In genomic region chr6:89614107-89614471, GRCm38 (mm10) we compare ENCODE assay signal across 9 mouse cellular contexts. TPM values are rescaled to one million over a fixed set of nuclear protein-coding genes. Genes with fewer than 3 reads are reported as not detected.
DNase-seq lines count a peak whose midpoint lies in the region; ATAC-seq lines count a peak whose summit lies in the region.
"Had no signal": no experiment of that assay in that cellular context is flagged by ENCODE, and none has a peak within 500 bp of the region (broad histone marks: within the 10 kb centered on the region; RNA-seq: fewer than 3 reads in every experiment).

No protein-coding gene starts in this region.

- H3K4me3 ChIP-seq in heart, embryonic 10.5 days: no peak overlapping the region
- no peak overlapping the region for H3K4me3 ChIP-seq in heart, embryonic 12.5 days
- no peak overlapping the region for H3K4me3 ChIP-seq in forebrain, embryonic 15.5 days
- H3K4me3 ChIP-seq in limb, embryonic 12.5 days (replicated peaks): no peak overlapping the region
- no peak overlapping the region for H3K4me3 ChIP-seq in neural tube, embryonic 13.5 days

- 32% methylated on average over 2 of the region's 2 CpGs for whole genome bisulfite sequencing in heart, embryonic 10.5 days
- 21% methylated on average over 2 of the region's 2 CpGs for WGBS in heart, embryonic 12.5 days
- 16% methylated on average over 2 of the region's 2 CpGs for WGBS in forebrain, embryonic 15.5 days
- 6% methylated on average over 2 of the region's 2 CpGs for WGBS in limb, embryonic 12.5 days
- WGBS in neural tube, embryonic 13.5 days: 24% methylated on average over 2 of the region's 2 CpGs

- no peaks in the 10 kb centered on the region for H3K9me3 ChIP-seq in heart, embryonic 10.5 days
- no peaks in the 10 kb centered on the region for H3K9me3 ChIP-seq in heart, embryonic 12.5 days (replicated peaks)
- H3K9me3 ChIP-seq in forebrain, embryonic 15.5 days: no peaks in the 10 kb centered on the region
- H3K9me3 ChIP-seq in limb, embryonic 12.5 days: no peaks in the 10 kb centered on the region
- H3K9me3 ChIP-seq in neural tube, embryonic 13.5 days: no peaks in the 10 kb centered on the region

- ATAC-seq in heart, embryonic 12.5 days (ENCODE audit: insufficient number of reproducible peaks, low FRiP score): no peak
- peak; percentile 45 for ATAC-seq in forebrain, embryonic 15.5 days (replicated peaks)
- ATAC-seq in limb, embryonic 12.5 days (ENCODE audit: insufficient number of reproducible peaks, insufficient read depth, low FRiP score, low TSS enrichment, low read depth): peak; percentile 49
- peak; percentile 51; the same call in 1 of the 2 replicates for ATAC-seq in neural tube, embryonic 13.5 days (ENCODE audit: low read depth)
- ATAC-seq in erythroblast, adult 5-6 weeks (replicated peaks; ENCODE audit: low FRiP score, poor library complexity, severe bottlenecking): no peak

- H3K36me3 ChIP-seq in heart, embryonic 10.5 days: no peaks in the 10 kb centered on the region
- no peaks in the 10 kb centered on the region for H3K36me3 ChIP-seq in heart, embryonic 12.5 days
- no peaks in the 10 kb centered on the region for H3K36me3 ChIP-seq in forebrain, embryonic 15.5 days
- no peaks in the 10 kb centered on the region for H3K36me3 ChIP-seq in limb, embryonic 12.5 days
- H3K36me3 ChIP-seq in neural tube, embryonic 13.5 days: no peaks in the 10 kb centered on the region

- 0 out of 2 replicates have a peak overlapping the region, but pooled peaks have one; percentile 4 for H3K27ac ChIP-seq in heart, embryonic 10.5 days
- H3K27ac ChIP-seq in heart, embryonic 12.5 days (ENCODE audit: poor library complexity, severe bottlenecking): no peak overlapping the region
- H3K27ac ChIP-seq in forebrain, embryonic 15.5 days (replicated peaks): peak overlapping the region; percentile 93
- H3K27ac ChIP-seq in limb, embryonic 12.5 days: peak overlapping the region; percentile 77
- H3K27ac ChIP-seq in neural tube, embryonic 13.5 days (replicated peaks): peak overlapping the region; percentile 96
- H3K27ac ChIP-seq: kidney, postnatal 0 days had no signal

- H3K9ac ChIP-seq in heart, embryonic 12.5 days: no peak overlapping the region
- peak overlapping the region; percentile 20 for H3K9ac ChIP-seq in forebrain, embryonic 15.5 days (replicated peaks)
- H3K9ac ChIP-seq in limb, embryonic 12.5 days (replicated peaks): no peak overlapping the region
- H3K9ac ChIP-seq in neural tube, embryonic 13.5 days: peak overlapping the region; percentile 62

- H3K4me2 ChIP-seq in heart, embryonic 12.5 days: no peak overlapping the region
- no peak overlapping the region for H3K4me2 ChIP-seq in forebrain, embryonic 15.5 days (replicated peaks)
- H3K4me2 ChIP-seq in limb, embryonic 12.5 days: no peak overlapping the region
- no peak overlapping the region; the same call in 1 of the 2 replicates for H3K4me2 ChIP-seq in neural tube, embryonic 13.5 days

- no peaks in the 10 kb centered on the region for H3K27me3 ChIP-seq in heart, embryonic 10.5 days (ENCODE audit: insufficient read depth, poor library complexity, severe bottlenecking)
- no peaks in the 10 kb centered on the region for H3K27me3 ChIP-seq in heart, embryonic 12.5 days (replicated peaks)
- H3K27me3 ChIP-seq in forebrain, embryonic 15.5 days: no peaks in the 10 kb centered on the region
- no peaks in the 10 kb centered on the region for H3K27me3 ChIP-seq in limb, embryonic 12.5 days
- H3K27me3 ChIP-seq in neural tube, embryonic 13.5 days: no peaks in the 10 kb centered on the region

- DNase-seq in heart, embryonic 10.5 days (ENCODE audit: low spot score): no peak
- no peak for DNase-seq in thymus, postnatal 4 days
- no peak for DNase-seq in urinary bladder, adult 18-20 months (ENCODE audit: low spot score in 2 of 2)

- peaks cover 8% of the 10 kb centered on the region; the same call in 1 of the 2 replicates for H3K4me1 ChIP-seq in heart, embryonic 10.5 days
- no peaks in the 10 kb centered on the region; the same call in 1 of the 2 replicates for H3K4me1 ChIP-seq in heart, embryonic 12.5 days (replicated peaks)
- H3K4me1 ChIP-seq in forebrain, embryonic 15.5 days: peaks cover 28% of the 10 kb centered on the region
- peaks cover 33% of the 10 kb centered on the region for H3K4me1 ChIP-seq in limb, embryonic 12.5 days (replicated peaks)
- peaks cover 30% of the 10 kb centered on the region for H3K4me1 ChIP-seq in neural tube, embryonic 13.5 days (replicated peaks)

RNA-seq across cellular contexts. Expression of gene Chchd6, which starts 18.6 kb away (rescaled TPM):
- 51.1 TPM in 2 replicates for polyA plus RNA-seq in heart, embryonic 10.5 days (2016; fragmentation: Nextera tagmentation; extraction: Ambion mirVana)
- 37.8 and 39.7 TPM in 2 replicates for polyA plus RNA-seq in heart, embryonic 12.5 days (2016; fragmentation: Nextera tagmentation; extraction: Ambion mirVana)
- 145 and 146 TPM in 2 replicates for polyA plus RNA-seq in forebrain, embryonic 15.5 days (2015; fragmentation: Nextera tagmentation; extraction: Ambion mirVana)
- 53.9 and 54.8 TPM in 2 replicates for polyA plus RNA-seq in limb, embryonic 12.5 days (2016; fragmentation: Nextera tagmentation; extraction: Ambion mirVana)
- 109 and 115 TPM in 2 replicates for polyA plus RNA-seq in neural tube, embryonic 13.5 days (2015; fragmentation: Nextera tagmentation; extraction: Ambion mirVana)
- total RNA-seq in erythroblast, adult 5-6 weeks (2015; ENCODE audit: low replicate concordance): 3.8 TPM in 1 of 2 replicates, not detected in the other
- total RNA-seq in erythroblast, adult 5-6 weeks (2017; ENCODE audit: low replicate concordance): 1.7 TPM in 1 of 2 replicates, not detected in the other

RNA-seq across cellular contexts. Expression of gene Txnrd3, which starts 29.7 kb away (rescaled TPM):
- polyA plus RNA-seq in heart, embryonic 10.5 days (2016; fragmentation: Nextera tagmentation; extraction: Ambion mirVana): 8.7 and 10.3 TPM in 2 replicates
- 10.0 and 11.5 TPM in 2 replicates for polyA plus RNA-seq in heart, embryonic 12.5 days (2016; fragmentation: Nextera tagmentation; extraction: Ambion mirVana)
- polyA plus RNA-seq in forebrain, embryonic 15.5 days (2015; fragmentation: Nextera tagmentation; extraction: Ambion mirVana): 11.7 and 12.1 TPM in 2 replicates
- 10.3 and 10.8 TPM in 2 replicates for polyA plus RNA-seq in limb, embryonic 12.5 days (2016; fragmentation: Nextera tagmentation; extraction: Ambion mirVana)
- 10.1 and 10.6 TPM in 2 replicates for polyA plus RNA-seq in neural tube, embryonic 13.5 days (2015; fragmentation: Nextera tagmentation; extraction: Ambion mirVana)
- 1.5 and 1.7 TPM in 2 replicates for total RNA-seq in erythroblast, adult 5-6 weeks (2015; ENCODE audit: low replicate concordance)
- 0.77 and 1.8 TPM in 2 replicates for total RNA-seq in erythroblast, adult 5-6 weeks (2017; ENCODE audit: low replicate concordance)

Comparison
In these comparisons a context has a peak if more than half of its experiments do, and no peak if none do; other contexts are left out.
1. ATAC-seq: peak in forebrain, embryonic 15.5 days (single experiment), limb, embryonic 12.5 days (single experiment) and neural tube, embryonic 13.5 days (single experiment); none in heart, embryonic 12.5 days (single experiment) and erythroblast, adult 5-6 weeks (single experiment).
2. H3K9ac ChIP-seq: peak in forebrain, embryonic 15.5 days (single experiment) and neural tube, embryonic 13.5 days (single experiment); none in heart, embryonic 12.5 days (single experiment) and limb, embryonic 12.5 days (single experiment).